Comparison of ENCODE assay signal across 22 mouse cellular contexts in genomic region chrX:38669111-38669903, GRCm38 (mm10).
"Had no signal": no experiment of that assay in that cellular context is flagged by ENCODE, and none has a peak within 500 bp of the region (broad histone marks: within the 10 kb centered on the region; RNA-seq: fewer than 3 reads in every experiment).

No protein-coding gene starts in this region.

- H3K36me3 ChIP-seq: lung, embryonic 15.5 days; midbrain, embryonic 13.5 days; midbrain, embryonic 15.5 days; neural tube, embryonic 13.5 days; neural tube, embryonic 15.5 days; stomach, embryonic 15.5 days had no signal

- H3K9me3 ChIP-seq: lung, embryonic 15.5 days; megakaryocyte, embryonic 14.5 days; midbrain, embryonic 13.5 days; midbrain, embryonic 15.5 days; neural tube, embryonic 13.5 days; neural tube, embryonic 15.5 days; stomach, embryonic 15.5 days had no signal

- H3K4me2 ChIP-seq: lung, embryonic 15.5 days; midbrain, embryonic 11.5 days; midbrain, embryonic 13.5 days; midbrain, embryonic 15.5 days; neural tube, embryonic 13.5 days; neural tube, embryonic 15.5 days; stomach, embryonic 15.5 days had no signal

- H3K27me3 ChIP-seq: lung, embryonic 15.5 days; midbrain, embryonic 13.5 days; midbrain, embryonic 15.5 days; neural tube, embryonic 13.5 days; neural tube, embryonic 15.5 days; stomach, embryonic 15.5 days had no signal

- H3K9ac ChIP-seq: liver, postnatal 0 days; lung, embryonic 15.5 days; midbrain, embryonic 13.5 days; midbrain, embryonic 15.5 days; neural tube, embryonic 13.5 days; neural tube, embryonic 15.5 days; stomach, embryonic 15.5 days had no signal

- DNase-seq: liver, postnatal 0 days; lung, adult 2 months; lung, postnatal 14 days; lung, postnatal 36 days; retina, postnatal 1 day; right cerebral cortex, adult 18-20 months; right cerebral cortex, postnatal 14 days; thymus, adult 2 months; thymus, postnatal 25 days; thymus, postnatal 4 days had no signal

- H3K27ac ChIP-seq: lung, embryonic 15.5 days; macrophage; midbrain, embryonic 13.5 days; midbrain, embryonic 15.5 days; neural tube, embryonic 13.5 days; neural tube, embryonic 15.5 days; stomach, embryonic 15.5 days; stomach, postnatal 0 days had no signal

- H3K4me1 ChIP-seq: lung, embryonic 15.5 days; megakaryocyte, embryonic 14.5 days; midbrain, embryonic 13.5 days; midbrain, embryonic 15.5 days; neural tube, embryonic 13.5 days; neural tube, embryonic 15.5 days; stomach, embryonic 15.5 days had no signal

- H3K4me3 ChIP-seq: lung, embryonic 15.5 days; megakaryocyte, embryonic 14.5 days; midbrain, embryonic 13.5 days; midbrain, embryonic 15.5 days; myocyte; neural tube, embryonic 13.5 days; neural tube, embryonic 15.5 days; stomach, embryonic 15.5 days had no signal

- ATAC-seq: liver, postnatal 0 days; lung, postnatal 0 days; midbrain, embryonic 13.5 days; midbrain, embryonic 15.5 days had no signal
